Mouse (Mus musculus): ENCODE measurements around the gene Capn2.

The Capn2 gene

DNA sequence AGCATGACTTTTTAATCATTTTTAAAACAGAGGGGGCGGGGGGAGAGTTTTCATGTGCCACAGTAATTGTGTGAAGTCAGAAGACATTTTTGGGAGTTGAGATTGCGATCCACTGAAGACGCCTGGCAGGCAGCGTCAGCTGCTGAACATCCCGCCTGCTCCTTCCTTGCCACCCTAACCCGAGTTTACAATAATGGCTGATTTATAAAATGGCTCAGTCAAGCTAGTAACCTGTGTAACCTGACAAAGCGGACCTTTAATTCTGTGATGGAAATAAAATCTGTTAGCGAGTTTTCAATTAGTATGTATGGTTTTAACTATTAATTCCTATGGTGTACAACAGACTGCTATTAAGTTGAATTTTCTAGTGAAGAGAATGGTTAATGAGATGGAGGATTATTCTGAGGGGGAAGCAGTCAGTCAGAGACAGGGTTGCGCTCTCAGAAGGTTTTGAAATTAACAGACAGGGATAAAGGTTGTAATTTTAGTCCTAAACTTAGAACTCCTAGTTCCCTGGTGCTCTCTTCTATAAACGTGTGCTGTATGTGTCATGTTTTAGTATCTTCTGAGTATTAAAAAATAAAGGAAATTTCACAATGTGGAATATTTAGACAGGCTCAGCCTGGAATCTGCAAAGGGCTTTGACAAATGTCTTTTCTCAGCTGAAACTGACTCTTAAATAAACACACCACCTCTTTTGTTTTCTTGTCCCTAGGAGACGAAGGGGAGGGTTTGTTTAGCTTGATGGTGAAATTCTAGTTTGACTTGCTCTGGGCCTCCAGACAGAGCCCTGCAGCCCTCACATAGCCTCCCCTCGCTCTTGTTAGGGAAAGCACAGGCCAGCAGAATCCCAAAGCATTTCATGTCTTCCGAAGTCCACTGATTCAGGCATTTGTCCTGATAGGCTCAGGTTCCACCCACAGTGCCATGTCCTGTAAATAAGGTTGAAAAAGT is 56.8 kb downstream of the Capn2 start:
- no peak for DNase-seq (ENCODE audit: low spot score)

DNA sequence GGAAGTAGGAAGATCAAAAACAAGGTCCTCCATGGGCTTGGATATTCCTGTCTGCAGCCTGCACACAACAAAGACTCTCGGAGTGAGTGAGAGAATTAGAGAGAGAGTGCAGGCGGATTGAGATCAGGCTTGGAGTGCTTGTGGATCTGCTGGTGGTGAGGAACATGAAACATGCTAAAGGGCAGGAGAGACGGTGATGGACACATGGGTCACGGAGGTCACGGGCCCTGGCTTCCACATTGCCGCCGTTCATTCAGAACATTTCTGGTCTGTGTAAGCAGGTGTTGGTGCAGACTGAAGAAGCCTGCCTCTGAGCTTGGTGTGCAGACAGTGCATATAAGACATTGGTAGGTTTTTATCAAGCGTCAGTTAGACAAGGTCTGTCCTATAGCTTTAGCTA is 58.0 kb downstream of the Capn2 start:
- DNase-seq (ENCODE audit: low spot score): no peak

DNA sequence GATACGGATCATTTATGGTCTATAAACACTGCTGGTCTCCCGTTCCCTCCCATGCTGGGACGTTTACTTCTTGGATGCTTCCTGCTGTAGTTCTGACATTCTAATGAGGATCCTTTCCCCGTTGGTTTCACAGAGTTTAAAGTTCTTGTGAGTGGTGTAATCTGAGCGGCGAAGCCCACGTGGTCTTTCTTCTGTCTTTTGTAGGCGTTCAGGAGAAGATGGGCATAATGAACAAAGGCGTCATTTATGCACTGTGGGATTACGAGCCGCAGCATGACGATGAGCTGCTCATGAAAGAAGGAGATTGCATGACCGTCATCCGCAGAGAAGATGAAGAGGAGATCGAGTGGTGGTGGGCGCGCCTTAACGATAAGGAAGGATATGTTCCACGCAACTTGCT is 58.9 kb downstream of the Capn2 start:
- no peak for DNase-seq (ENCODE audit: low spot score)

DNA sequence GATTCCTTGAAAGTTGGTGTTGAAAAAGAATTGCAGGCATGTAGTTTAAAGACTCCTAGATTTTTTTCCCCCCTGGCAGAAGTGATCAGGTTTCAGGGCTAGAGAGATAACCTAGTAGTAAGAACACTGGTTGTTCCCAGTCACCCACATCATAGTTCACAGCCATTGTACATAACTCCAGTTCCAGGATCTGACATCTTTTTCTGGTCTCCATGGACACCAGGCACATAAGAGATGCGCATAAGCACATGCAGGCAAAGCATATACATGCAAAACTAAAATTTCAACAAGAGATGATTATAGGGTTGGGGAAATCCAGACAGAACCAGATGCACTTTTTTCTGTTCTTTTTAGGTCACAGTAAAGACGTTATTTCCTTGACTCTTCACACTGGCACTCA is 62.3 kb downstream of the Capn2 start:
- no peak for DNase-seq (ENCODE audit: low spot score)

DNA sequence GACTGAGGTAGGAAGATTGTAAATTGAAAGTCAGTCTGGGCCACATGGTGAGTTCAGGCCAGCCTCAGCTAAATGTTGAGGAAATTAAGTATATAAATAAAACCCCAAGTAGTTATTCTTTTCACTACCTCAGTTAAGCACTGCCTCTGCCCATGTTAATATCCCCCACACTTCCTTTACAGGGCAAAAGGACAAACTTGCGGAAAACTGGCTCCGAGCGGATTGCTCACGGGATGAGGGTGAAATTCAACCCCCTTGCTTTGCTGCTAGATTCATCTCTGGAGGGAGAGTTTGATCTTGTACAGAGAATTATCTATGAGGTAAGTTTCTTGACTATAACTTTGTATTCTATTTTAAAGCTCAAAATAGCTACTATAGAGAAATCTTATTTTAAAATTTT is 64.9 kb downstream of the Capn2 start:
- DNase-seq (ENCODE audit: low spot score): no peak

DNA sequence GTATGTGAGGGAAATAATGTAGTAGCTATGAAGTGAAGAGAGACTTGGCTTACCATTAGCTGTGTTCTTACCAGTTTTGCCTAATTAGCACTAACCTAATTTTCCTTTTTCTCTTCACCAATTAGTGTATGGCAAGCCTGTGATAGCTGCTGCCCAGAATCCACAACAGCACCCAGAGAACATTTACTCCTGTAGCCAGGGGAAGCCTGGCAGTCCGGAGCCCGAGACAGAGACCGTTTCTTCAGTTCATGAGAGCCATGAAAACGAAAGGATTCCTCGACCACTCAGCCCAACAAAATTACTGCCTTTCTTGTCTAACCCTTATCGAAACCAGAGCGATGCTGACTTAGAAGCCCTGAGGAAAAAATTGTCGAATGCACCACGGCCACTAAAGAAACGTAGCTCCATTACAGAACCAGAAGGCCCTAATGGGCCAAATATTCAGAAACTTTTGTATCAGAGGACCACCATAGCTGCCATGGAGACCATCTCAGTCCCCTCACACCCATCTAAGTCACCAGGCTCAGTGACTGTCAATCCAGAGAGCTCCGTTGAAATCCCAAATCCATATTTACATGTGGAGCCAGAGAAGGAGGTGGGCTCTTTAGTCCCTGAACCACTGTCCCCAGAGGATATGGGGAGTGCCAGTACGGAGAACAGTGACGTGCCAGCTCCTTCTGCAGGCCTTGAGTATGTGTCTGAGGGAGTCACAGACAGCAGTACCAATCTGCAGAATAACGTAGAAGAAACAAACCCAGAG is 69.0 kb downstream of the Capn2 start:
- no peak for DNase-seq (ENCODE audit: low spot score)

DNA sequence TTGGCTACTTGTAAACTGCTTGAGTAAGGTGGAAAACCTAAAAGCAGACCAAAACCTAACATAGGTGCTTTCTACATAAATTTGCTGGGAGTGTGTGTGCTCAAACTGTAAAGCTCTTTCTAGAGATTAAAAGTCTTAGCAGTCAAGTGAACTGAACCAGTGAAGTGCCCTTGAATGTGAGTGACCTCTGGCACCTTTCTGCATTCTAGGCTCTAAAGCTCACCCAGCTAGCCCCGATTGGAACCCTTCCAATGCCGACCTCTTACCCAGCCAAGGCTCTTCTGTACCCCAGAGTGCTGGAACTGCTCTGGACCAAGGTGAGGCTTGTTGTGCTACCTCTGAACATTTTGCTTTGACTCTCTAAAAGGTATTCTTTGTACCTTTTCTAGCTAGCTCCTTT is 73.3 kb downstream of the Capn2 start:
- DNase-seq (ENCODE audit: low spot score): no peak

DNA sequence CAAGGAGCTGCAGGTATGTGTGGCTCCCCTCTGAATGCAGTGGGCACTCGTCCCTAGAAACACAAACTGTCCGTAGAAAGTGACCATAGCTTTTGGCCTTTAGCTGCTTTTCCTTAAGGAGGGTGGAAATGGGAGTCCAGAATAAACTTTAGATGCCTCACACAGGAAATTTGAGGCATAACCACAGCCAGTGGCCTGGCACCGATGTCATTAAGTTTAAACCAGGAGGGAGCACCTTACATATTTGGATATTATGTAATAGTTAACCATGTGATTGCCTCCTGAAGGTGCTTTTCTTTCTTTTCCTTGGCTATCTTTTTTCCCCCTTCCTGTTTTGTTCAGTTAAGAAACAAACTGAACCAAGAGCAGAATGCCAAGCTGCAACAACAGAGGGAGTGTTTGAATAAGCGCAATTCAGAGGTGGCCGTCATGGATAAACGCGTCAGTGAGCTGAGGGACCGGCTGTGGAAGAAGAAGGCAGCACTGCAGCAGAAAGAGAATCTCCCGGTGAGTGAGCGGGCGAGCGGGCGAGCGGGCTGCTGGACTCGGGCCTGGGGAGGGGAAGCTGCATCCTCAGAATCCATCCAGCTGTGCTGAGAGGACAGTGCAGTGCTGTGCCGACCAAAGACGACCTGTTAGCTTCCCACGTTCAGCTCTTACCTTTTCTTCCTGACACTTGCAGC is 75.5 kb downstream of the Capn2 start:
- no peak for DNase-seq (ENCODE audit: low spot score)

DNA sequence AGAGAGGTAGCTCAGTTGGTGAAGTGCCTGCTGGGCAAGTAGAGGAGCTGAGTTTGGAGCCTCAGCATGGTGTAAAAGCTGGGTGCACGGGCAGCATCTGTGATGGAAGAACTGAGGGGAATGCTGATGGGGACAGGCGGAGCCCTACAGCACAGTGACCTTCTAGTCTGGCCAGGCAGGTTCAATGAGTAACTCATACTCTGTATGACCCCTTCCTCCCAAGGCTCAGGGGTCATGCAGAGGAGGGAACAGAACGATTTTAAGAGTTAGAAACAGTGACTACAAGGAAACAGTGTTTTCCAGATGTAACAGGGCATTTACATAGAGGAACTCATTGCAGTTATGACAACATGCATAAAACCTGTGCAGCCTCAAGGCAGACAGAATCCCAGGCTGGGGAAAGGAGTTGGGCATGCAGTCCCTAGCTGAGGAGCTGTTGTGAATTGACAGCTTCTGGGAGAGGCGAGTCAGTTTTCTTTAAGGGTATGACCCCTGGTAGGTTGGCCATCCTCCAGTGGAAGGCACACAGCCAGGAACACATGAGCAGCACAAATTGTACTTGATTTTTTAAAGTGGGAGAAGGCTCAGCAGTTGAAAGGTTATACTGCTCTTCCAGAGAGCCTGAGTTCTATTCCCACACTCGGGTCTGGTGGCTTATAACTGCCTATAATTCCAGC is 77.7 kb downstream of the Capn2 start:
- DNase-seq (ENCODE audit: low spot score): no peak

DNA sequence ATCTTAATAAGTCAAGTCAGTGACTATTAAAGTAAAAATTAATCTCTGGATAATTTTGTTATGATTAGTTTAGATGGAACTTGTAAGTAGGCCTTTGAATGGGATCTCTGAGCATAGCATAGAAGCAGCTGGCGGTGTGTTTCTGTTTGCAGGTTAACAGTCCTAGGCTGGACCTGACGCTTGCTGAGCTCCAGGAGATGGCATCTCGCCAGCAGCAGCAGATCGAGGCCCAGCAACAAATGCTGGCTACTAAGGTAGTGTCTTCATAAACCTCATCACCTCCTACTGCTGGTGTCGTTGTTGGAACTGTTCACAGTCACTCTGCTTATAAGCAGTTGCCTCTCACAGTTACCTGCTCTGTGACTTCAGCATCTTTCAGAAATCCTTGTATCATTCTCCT is 80.7 kb downstream of the Capn2 start:
- DNase-seq (ENCODE audit: low spot score): no peak

DNA sequence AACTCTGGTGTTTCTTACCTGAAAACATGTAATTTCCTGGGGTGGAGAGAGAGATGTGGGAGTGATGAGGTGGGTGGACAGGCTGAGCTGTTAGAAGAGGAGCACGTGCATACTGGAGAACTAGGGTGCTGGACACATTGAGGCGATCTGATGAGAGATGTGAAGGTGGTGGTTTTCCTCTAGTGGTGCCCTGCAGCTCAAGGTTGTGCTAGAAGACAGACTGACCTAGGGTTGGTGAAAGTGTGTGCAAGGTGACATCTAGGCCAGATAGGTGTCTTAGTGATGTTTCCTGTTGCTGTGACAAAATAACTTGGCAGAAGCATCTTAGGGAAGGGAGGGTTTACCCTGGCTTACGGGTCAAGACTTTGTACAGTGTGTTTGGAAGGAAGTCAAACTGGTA is 85.3 kb downstream of the Capn2 start:
- DNase-seq (ENCODE audit: low spot score): no peak

DNA sequence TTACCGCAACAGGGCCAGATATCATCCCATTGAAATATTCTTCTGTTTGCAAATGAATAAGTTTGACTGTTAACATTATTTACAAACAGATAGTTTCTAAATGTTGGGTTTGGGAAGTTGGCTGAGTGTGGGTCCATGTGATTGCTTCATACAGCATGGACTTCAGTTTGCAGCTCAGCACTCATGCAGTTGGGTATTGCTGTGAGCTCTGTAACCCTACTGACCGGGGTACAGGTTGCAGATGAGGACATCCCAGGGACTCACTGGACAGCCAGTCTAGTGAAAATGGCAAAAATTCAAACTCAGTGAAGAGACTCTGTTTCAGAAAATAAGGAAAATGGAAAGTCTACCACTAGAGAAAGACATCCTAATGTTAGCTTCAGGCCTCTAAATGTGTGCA is 86.7 kb downstream of the Capn2 start:
- DNase-seq (ENCODE audit: low spot score): no peak

DNA sequence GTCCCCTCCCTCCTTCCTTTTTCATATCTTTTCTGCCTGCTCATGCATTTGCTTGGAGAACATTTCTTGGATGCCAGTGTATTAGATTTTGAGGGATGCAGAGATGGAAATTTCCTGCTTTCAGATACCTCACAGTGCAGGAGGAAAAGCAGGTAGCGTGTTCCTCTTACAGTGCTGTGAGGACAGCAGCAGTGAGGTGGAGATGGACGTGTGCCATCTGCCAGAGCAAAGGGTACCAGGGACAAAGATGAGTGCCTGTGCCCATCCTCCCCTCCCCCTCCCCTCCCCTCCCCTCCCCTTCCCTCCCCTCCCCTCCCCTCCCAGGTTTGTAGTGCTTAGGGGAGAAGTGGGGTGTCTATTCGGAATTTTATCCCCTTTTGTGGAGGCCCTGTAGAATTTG is 87.6 kb downstream of the Capn2 start:
- no peak for DNase-seq (ENCODE audit: low spot score)

DNA sequence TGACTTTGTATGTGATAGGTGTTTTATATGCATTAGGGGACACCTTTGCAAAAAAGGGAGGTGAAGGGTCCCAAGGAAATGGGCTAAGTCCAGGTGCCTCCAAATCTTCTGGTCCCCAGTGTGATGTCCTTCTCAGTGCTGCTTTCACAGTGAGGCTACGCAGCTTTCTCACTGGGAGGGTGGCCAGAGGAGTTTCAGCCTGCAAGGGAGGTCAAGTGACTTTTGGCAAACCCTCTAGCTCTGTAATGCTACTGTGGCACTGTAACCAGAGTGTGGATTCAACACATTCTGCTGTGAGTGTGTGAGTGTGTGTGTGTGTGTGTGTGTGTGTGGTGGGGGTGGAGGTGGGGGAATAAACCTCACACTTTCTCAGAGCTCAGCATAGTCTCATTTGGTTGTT is 90.0 kb downstream of the Capn2 start:
- no peak for DNase-seq (ENCODE audit: low spot score)

DNA sequence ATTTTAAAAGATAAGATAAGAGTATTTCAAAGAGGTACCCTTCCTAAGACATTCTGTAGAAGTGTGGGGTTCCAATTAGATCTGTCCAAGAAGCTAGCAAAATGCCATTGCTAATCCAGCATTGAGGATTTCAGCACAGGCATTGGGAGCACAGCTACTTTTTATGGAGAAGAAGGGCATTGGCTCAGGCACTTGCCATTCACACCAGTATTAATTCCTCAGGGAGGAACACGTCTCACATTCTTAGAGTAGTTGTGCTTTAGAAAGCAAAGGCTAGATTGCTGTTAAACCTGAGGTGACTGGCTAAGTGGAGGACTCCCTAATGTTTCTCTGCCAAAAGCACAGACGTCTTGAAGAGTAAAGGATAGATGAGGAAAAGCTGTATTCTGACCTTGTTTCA is 91.0 kb downstream of the Capn2 start:
- DNase-seq (ENCODE audit: low spot score): no peak

DNA sequence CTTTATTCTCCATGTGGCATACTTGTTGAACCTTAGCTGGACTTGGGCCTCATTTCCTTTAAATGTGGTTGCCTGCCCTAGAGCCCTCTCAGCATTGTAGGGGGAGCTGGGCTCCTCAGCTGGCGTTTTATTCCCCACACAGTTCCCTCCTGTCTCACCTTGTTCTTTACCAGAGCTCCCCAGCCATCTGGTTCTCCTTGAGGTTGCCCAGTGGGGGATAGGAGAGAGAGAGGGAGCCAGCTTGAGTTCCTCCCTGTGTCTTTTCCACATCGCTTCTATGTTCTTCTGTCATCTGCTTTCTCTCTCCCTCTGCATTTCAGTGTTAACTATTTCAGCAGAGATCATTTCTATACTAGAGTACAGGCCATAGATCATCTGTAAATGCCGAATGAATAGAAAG is 92.2 kb downstream of the Capn2 start:
- no peak for DNase-seq (ENCODE audit: low spot score)

DNA sequence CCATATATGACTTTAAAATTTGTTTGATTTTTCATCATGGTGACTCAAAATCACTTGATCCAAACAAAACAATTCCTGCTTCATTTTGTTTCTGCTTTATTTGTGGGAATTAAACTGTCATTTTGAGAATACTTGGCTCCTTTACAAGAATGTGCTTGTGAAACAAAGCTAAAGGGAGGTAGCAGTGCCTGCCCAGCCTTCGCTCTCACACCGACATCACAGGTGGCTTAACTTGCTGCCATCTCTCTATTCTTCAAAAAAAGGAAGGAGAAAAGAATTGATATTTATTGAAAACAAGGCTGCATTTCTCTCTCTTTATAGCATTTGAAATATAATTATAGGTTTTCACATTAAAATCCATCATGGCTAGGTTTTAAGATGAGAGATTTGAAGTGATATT is 93.1 kb downstream of the Capn2 start:
- no peak for DNase-seq (ENCODE audit: low spot score)

DNA sequence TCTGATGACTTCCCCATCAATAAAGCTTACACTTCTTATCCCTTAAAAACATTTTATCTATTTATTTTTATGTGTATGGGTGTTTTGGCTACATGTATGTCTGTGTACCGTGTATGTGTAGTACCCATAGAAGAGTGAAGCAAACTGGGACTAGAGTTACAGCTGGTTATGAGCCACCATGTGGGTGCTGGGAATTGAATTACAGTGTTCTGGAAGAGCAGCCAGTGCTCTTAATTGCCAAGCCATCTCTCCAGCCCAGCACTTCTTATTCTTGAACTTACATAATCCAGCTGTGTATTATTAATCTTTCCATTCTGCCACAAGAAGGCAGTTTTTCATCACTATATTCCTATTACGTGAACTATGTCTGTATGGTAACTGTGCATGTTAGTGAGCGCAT is 97.9 kb downstream of the Capn2 start:
- no peak for DNase-seq (ENCODE audit: low spot score)

Data from retina, embryonic 14.5 days (tissue).